Mouse (Mus musculus) megakaryocyte-erythroid progenitor cell, adult 5-6 weeks (primary cell): ENCODE measurements at regions not wholly inside any gene's neighbourhood (a gene's known extent, or its start where the extent isn't known, plus 50 kb on each side); places are given as distances from the start of the nearest gene placed in this dataset.

ENCODE experiments used
- ATAC-seq: replicated peaks from 2 replicates; pipeline ENCODE4 v1.8.0; 2016; ENCODE audit warnings: mild to moderate bottlenecking, inconsistent platforms; ENCODE audit not compliant: severe bottlenecking, poor library complexity, low FRiP score, low TSS enrichment

DNA sequence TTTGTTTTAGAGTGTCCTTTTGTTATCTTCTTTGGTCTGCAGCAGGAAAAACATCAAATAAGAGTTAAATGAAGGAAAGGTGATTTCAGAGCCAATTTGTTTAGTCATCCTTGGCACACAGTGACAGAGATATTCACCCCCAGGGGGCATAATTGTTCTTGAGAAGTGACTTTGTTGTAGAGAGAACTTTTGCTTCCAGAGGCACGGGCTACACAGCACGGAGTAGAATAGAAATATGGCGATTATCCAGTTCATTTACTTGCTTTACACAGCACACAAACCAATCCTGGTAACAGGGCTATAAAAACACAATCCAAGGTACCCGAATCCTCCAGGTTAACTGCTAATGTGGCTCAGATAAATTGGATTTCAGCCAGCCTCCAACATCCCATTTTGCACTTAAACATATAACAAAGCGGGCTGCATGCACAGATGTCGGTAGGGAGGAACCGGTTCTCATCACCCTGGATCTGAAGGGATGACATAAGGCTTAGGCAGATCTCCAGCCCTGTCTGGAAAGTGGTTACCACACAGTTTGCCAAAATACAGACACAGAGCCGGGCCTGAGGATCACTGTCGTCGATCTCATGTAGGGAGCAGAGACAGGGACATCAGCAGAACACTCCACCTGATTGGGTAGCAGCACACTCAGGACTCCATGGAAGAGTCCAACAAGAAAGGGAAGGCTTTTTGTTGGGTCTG lies 148.9 kb upstream of the Noct start:
- ATAC-seq, result no peak

DNA sequence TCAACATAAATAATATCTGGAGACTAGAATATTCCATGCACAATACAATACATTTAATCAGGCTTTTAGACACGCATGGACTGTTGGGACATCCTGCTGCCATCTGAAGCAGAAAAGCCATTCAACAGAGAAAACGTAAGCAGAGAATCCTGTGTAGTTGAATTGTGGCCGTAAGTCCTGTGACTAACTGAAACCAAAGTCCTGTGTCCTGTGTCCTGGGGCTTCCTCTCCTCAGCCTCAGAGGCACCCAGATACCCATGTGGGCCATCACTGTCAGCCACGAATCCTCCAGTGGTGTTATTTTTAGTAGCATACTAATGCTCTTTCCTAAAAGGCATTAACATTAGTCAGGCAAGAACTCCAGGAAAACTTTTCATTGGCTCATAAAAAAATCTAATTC lies 145.8 kb upstream of the Noct start:
- no peak for ATAC-seq

DNA sequence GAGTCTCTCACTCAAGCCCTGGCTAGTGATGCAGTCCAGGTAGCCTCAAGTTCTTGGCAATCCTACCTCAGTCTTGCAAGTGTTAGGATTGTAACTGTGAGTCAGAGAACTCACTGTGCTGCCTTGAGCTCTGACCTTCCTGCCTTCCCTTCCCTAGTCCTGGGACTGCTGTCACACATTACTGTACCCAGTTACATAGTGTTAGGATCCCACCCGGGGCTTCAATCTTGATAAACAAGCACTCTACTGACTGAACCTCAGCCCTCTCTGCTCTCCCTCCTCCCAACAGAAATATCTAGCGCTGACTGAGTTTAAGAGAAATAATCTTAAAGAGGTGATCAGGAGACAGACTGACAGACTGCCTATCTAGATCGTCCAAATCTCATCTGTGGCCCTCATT lies 143.8 kb upstream of the Noct start:
- no peak for ATAC-seq

DNA sequence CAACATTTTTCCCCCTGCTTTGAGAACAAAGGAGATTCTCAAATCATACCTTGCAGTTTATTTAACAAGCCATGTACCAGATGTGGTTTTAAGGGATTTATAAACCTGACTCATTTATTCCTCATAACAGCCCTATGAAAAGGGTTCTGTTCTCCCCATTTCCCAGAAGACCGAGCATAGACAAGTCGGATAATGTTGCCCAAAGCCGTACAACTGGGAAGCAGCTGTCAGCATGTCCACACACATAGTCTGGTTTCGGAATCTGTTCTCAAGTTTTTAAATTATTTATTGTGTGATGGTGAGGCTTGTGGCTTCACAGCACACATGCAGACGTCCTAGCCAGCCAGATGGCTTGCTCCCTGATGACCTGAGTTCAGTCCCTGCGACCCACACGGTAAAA lies 143.4 kb upstream of the Noct start:
- no peak for ATAC-seq

DNA sequence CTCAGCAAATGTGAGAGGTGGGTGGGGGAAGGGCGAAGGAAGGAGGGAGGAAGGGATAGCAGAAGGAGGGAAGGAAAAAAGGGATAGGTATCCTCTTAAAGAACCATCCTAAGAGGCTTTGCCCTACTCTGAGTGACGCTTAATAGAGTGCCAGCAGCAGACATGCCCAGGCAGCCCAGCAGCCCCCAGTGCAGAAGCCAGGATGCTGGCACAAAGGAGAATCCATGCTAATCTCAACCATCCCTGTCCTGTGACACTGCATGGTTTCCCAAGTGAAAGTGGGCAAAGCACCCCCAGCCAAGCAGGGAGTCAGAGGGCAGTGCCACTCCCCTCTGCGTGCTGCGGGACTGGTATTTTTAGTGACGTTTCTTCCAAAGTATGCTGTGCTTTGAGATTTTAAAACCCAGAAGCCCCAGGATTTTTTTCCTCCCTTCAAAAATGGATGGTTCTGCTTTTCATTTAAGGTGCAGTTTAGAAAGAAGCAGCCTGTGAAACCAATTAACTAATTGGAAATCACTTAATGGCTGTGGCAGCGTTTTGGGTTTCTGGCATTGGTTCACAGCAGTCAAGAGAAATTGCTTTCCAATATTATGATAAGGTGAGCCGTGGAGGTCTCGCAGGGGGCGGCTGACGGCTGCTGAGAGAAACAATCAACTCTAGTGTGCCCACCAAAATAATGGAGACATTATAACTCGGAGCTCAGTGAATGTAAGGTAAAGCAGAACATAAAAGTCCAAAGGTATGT lies 141.2 kb upstream of the Noct start:
- ATAC-seq, result no peak

DNA sequence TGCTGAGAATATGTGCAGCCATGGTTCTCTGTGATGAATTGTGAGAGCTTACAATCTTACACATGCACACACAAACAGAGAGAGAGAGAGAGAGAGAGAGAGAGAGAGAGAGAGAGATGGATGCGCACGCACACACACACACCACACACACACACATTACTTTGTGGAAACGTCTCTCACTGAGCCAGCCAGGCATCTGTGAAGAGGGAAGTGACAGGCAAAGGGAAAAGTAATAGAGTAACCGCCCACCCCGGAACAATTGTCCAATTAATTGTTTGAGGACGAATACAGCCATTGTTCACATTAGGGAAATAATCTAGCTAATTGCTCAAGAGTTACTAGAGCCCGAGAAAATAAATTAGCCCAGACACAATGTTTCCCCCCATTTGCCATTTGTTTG lies 140.7 kb upstream of the Noct start:
- no peak for ATAC-seq

DNA sequence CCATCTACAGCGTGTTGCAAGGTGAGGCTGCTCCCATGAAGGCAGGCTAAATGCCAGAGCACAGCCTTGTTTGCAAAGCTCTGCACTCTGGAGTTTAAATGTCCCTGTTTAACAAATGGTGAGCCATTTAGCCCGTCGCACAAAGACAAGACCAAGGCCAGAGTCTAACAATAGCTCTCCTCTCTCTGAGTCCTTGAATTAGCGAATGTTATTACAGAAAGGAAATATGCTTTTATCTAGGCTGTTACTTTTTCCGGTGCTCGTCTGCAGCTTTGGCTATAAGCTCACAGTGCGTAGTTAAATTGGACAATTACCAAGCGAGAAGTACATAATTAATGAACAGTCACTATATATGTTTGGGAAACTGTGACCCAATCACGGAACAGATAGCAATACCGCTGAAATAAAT lies 137.8 kb upstream of the Noct start:
- ATAC-seq, result no peak

DNA sequence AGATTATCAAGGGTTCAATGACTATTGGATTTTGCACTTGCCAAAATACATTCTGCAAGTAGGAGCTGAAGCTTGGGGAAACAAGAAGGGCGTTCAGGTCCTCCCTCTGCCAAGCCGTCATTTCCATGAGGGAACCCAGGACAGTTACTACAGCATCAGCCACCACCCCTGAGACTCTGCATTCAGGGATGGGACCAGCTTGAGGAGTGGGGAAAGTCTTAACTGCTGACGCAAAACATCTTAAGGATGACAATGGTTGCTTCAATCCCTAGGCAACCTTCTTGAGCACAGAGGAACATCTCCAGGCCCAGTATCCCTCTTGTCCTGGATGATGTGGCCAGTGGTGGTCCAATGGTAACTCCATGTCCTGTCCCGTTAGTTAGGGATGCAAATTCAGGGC lies 137.2 kb upstream of the Noct start:
- no peak for ATAC-seq

DNA sequence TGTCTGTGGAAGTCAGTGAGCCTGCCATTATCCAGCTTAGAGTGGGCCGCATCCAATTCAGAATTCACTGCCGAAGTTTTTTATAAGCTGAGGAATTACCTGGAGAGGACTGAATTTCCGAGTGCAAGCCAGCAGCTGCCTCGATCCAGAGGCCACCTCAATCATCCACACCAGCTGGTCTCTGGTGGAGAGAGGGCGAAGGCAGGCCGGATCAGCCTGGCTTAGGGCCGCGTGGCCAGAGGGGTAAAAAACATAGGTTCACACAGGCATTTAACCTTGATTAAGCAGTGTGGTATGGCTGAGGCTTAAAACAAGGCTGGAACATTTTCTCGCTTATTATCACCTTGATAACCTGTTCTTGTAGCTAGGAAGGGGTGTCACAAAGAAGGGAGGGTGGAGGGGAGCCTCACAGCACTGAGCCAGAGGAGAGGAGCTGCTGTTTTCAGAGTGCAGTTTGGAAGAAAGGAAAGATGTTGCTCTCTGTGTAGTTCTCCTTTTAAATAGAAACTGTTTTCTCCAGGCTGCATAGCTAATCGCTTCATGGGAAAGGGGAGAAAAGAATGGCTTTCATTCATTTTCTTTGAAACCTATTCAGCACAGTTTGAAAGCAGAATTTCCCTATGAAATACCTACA lies 135.1 kb upstream of the Noct start:
- ATAC-seq, result no peak

DNA sequence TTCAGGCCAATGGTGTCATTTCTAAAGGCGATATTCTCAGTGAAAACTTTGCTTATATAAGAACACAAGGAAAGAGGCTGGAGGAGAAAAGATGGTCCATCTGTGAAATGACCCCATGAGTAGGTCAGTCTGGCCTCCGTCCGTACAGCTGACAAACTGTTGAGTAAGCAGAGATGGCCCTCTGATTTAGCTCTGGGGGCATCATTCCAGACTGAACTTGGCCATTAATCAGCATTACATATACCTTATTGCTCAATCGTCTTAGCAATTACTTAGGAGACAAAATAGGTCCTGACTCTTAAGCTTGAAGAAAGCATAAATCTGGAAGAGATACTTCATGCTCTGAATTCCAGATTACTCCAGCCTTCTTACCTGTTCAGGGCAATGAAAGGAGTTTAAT lies 132.8 kb upstream of the Noct start:
- ATAC-seq, result no peak

DNA sequence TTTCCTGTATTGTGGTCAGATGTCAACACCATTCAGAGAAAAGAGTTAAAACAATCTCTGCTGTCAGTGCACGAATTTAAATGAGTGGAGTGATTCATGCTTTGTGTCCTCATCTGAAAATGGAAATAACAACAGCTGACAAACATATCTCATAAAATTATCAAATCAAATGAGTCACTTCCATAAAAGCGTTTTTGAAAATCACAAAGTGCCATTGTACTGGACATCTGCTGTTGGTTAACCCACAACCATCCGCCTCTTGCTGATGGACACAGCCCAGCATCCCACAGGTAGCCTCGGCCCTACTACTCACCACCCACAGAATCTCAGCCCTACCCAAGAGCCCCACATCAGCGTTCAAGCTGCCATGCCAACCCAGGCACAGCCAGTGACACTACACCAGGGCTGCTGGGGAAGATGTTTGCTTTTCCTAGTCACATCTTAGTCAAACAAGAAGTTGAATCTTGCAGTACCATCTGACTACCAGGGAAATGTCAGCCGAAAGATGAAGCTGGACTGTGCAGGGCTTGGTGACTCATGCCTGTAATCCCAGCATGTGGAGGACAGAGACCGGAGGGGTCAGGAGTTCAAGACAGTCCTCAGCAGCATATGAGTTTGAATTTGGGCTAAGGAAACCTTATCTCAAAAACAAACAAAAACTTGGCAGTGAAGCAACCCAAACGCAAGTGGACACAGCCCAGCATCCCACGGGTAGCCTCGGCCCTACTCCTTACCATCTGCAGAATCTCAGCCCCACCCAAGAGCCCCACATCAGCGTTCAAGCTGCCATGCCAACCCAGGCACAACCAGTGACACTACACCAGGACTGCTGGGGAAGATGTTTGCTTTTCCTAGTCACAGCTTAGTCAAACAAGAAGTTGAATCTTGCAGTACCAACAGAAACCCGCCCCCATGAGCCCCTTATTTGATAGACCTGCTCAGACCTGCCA lies 131.9 kb upstream of the Noct start:
- ATAC-seq, result no peak

DNA sequence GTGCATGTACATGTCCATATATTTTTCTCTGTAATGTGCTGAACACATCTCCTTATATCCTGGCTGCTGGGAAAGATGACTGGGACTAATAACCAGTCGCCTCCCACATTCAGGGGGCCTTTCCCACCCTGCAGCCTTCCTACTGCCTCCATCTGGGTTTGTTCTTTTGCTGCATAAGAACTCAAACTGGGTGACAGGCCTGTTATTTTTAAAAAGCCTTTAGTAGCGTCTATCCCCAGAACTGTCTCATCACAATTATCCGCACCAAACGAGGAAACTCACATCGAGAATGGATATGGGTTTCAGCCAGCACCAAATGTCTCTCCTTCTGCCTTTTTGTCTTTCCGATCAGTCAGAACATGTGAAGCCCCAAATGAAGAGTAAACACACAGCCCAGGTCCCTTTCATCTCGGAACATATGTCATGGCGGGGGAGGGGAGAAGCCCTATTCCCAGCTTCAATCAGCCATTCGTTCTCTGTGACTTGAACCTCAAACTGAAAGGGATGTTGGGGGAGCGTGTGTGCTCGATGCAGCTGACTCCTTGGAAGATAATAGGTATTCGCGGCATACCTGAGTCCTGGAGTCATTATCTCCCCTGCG lies 128.3 kb upstream of the Noct start:
- ATAC-seq, result no peak

DNA sequence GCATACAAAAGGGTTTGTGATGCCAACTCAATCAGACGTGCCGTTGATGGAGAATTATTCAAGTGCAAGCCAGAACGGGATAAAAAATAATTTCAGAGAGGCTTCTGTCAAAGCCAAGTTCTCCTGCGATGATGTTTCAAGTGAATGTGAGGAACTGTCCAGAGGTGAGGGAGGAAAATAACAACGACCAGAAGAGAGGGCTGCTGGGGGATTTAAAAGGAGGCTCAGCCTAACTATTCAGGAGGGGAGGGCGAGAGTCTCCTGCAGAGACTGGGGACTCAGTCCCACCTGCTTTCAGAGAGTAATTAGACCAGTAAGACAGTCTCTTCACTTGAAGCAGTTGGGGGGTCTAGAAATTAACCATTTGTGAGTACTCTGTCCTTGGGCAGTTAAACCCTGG lies 127.7 kb upstream of the Noct start:
- no peak for ATAC-seq

DNA sequence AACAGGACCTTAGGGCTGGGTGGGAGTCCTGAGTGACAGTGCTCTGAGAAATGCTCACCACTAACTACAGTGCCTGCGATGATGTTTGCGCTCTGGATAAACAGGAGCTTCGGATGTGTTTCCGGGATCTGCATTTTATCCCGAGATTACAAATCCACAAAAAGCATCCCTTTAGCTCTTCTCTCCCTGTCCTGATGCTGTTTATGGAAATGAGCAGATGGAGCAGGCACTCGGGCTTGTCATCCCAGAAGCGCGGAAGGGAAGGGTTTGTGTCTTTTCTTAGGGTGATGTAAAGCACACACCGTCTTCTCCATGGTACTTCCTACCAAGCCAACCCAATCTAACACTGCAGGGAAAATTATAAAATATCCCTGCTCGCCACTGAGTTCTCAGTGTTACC lies 126.9 kb upstream of the Noct start:
- ATAC-seq, result no peak

DNA sequence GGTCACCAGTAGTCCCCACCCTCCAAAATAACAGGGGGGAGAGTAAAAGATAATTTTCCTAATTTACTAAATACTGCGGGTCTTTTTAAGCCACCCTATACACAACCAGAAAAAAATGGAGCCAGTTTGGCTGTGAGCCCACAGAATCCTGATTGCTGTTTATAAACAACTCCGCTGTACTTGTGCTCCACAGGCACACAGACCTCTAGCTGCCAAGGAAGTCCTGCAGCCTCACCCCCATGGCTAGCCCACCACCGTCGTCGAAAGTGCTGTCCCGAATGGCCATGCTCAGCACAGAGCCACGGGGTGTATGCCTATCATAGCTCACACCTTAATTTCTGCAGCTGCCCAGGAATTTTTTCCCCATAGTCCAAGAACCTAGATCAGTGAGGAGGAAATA lies 124.3 kb upstream of the Noct start:
- no peak for ATAC-seq

DNA sequence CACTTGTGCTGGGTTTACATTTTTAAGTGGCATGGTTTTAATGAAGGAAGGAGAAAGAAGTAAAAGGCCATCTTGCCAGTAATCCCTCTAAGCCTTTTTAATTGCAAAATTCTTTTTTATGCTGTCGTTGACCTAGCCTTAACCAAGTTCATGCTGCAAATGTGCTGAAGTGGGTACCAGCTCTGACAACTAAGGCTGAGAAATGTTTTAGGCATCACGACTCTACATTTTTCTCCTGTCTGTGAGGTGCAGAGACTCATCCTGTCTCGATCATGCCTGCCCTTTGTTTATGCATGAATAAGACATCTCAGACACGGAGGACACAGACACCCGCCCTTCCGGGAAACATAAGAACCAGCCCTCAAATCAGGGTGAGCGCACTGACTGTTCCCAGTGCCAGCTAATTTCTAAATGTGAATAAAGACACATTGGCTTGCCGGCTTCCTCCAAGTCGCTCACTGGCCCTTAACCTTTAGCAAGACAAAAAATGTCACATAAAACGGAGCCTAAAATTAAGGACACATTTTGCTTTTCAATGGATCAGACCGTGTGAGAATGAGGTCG lies 115.5 kb upstream of the Noct start:
- no peak for ATAC-seq

DNA sequence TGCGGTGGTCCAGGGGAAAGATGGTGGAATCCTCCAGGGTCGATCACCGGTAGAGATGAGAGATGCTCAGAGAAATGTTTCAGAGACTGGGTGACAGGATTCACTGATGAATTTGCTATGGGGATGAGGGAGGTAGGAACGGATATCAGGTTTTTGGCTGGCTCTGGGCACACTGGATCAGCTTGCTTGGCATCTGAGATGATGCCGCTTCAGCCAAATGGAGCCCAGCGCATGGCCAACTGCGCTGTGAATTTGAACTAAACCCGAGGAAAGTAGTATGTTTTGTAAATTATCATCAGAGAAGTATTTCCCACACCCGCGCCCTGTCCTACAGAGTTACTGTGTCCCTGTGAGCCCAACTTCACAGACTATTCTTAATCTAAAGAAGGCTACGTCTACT lies 113.0 kb upstream of the Noct start:
- no peak for ATAC-seq

DNA sequence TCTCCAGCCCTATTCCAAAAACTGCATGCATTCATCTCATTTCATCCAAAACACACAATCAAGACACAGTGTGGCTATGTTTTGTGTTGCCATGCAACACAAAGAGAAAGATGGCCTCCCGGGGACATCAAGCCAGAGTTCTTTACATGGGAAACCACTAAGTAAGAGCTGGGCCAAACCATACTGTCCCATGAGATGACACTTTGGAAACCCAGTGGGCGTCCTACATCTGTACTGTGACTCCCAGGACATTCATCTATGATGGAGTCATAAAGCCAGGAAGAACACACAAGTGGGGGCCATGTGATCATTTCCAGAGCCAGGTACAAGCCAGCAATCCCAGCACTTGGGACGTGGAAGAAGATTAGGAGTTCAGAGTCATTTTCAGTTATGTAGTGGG lies 111.9 kb upstream of the Noct start:
- no peak for ATAC-seq

DNA sequence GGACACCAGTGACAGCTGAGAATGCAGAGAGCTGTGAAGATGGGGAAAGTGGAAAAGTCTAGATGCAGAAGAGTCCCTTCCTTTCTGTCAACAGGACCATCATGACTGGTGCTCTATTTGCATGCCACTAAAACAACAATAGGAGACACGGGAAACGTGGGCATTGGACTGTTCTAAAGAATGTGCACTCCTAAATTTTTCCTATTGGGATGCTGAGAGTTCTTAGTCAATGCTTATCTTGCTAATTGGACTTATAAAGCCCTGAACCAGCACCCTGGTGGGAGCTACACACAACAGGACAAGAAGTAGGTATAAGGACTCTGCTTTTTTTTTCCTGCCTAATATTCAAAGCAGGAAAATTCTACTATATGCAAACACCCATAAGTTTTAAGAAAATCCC lies 108.3 kb upstream of the Noct start:
- no peak for ATAC-seq
